Mouse (Mus musculus): ENCODE measurements at regions not wholly inside any gene's neighbourhood (a gene's known extent, or its start where the extent isn't known, plus 50 kb on each side); places are given as distances from the start of the nearest gene placed in this dataset.

DNA sequence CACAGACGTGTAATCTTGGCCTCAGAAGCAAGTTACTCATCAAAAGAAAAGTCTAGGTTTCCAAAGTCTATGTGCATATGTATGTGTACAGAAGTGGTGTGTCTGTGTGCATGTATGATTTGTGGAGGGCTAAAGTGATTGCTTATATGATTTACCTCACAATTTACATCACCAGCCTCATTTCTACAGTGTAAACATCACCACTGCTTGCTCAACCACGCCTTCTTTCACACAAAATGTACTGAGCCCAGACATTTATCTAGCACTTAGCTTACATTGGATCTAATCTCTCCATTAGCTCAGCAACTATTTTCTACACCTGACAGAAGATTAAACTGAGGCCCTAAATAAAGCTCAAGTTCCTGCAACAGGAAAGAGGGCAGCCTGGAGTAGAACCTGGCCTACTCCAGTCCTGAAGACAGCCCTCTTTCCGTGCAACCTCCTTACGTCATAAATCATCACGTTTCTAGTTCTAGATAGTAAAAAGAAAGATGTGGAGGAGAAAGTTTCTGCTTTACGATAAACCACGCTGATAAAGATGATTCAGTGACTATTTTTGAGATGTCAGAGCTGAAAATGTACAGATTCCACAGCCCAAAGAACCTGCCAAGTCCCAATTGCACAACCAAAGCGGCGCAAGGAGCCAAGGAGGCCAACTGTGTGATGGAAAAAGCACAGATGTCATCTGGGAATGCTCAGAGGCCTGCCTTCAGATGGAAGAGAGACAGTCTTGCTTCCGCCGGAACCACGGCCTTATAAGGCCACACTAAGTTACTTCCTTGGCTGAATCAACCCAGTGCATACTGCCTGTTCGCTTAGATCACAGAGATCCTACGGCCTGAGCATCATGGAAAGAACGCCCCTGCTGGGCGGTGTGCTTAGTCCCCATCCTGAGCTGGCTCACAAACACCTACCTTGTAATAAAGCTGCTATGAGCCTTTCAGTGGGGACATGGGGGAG, 72.5 kb upstream of the Thbs1 start:
- Histone ChIP-seq H3K4me3 (ENCODE audit: insufficient read depth, poor library complexity, severe bottlenecking) (no peak overlapping the region), H3K36me3 (ENCODE audit: control insufficient read depth, insufficient read depth) (no peaks in the 10 kb centered on the region), H3ac (ENCODE audit: control insufficient read depth, insufficient read length, low read depth) (no peak overlapping the region), H3K79me3 (ENCODE audit: low read depth) (no peaks in the 10 kb centered on the region), H3K27me3 (ENCODE audit: control insufficient read depth, insufficient read depth, insufficient read length) (no peaks in the 10 kb centered on the region), H3K79me2 (ENCODE audit: control insufficient read depth, insufficient read depth) (no peaks in the 10 kb centered on the region)
- TF ChIP-seq USF1 (IDR thresholded peaks at IDR 0.05; ENCODE audit: low read depth) (no peak), CEBPB (IDR thresholded peaks at IDR 0.05; ENCODE audit: low read depth) (peak; percentile 30)

- H3K79me2 ChIP-seq (ENCODE audit: control insufficient read depth, insufficient read depth) = no peaks in the 10 kb centered on the region
- no peaks in the 10 kb centered on the region for H3K79me3 ChIP-seq (ENCODE audit: low read depth)
- H3K4me3 ChIP-seq (ENCODE audit: insufficient read depth, poor library complexity, severe bottlenecking) = no peak overlapping the region
- TF ChIP-seq CEBPB (IDR thresholded peaks at IDR 0.05; ENCODE audit: low read depth) (no peak), CTCF (IDR thresholded peaks at IDR 0.05; ENCODE audit: control insufficient read depth, insufficient read depth, insufficient read length) (no peak), USF1 (IDR thresholded peaks at IDR 0.05; ENCODE audit: low read depth) (no peak), MYOD1 (IDR thresholded peaks at IDR 0.05; ENCODE audit: control insufficient read depth, insufficient read length, low read depth) (no peak), FOSL1 (IDR thresholded peaks at IDR 0.05; ENCODE audit: insufficient read depth, low read length, poor library complexity, severe bottlenecking) (no peak), MAX (IDR thresholded peaks at IDR 0.05) (no peak), MYOG (IDR thresholded peaks at IDR 0.05; ENCODE audit: control insufficient read depth, extremely low read depth, insufficient read length) (no peak)
- H3K27me3 ChIP-seq (ENCODE audit: control insufficient read depth, insufficient read depth, insufficient read length) = no peaks in the 10 kb centered on the region
- no peak overlapping the region for H3ac ChIP-seq (ENCODE audit: control insufficient read depth, insufficient read length, low read depth)
- H3K36me3 ChIP-seq (ENCODE audit: control insufficient read depth, insufficient read depth) = no peaks in the 10 kb centered on the region
Observed at GRCm38 (mm10) chr2:118039819-118040206, 71.9 kb upstream of the Thbs1 start.

DNA sequence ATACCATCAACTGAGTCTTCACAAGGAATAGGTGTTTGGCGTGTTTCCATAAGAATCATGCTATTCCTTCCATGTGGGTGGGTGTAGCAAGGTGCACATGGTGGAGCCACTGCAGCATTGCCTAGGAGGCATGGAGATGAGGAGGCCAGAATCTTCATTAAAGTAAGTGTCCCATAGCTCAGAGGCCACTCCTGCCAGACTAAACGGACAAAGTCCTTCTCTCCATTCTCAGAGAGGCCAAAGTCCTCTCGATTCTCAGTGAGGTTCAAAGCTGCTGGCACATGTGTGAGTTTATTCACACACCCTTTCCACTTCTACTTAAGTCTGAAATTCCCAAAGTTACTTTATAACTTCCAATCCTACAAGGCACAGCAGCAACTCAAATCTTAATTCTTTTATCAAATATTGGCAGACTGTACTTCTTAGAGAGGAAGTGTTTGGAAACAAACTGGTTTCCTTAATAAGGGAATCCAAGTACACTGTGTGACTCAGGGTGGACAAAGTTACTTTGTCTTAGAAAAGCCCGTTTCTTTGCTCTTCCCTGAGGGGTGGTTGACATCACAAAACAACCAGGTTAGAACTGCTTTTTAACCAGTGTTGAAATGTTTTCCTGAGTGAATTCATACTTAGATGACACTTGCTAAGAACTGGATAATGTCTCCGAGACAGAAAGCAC, 69.2 kb upstream of the Thbs1 start:
- H3K27me3 ChIP-seq (ENCODE audit: control insufficient read depth, insufficient read depth, insufficient read length) = no peaks in the 10 kb centered on the region
- no peak for TF ChIP-seq MYOD1 (IDR thresholded peaks at IDR 0.05; ENCODE audit: control insufficient read depth, insufficient read length, low read depth)
- TF ChIP-seq CTCF (IDR thresholded peaks at IDR 0.05; ENCODE audit: control insufficient read depth, insufficient read depth, insufficient read length) = no peak
- TF ChIP-seq USF1 (IDR thresholded peaks at IDR 0.05; ENCODE audit: low read depth) = no peak
- no peak for TF ChIP-seq MYOG (IDR thresholded peaks at IDR 0.05; ENCODE audit: control insufficient read depth, extremely low read depth, insufficient read length)
- TF ChIP-seq MAX (IDR thresholded peaks at IDR 0.05) = no peak
- no peak for TF ChIP-seq FOSL1 (IDR thresholded peaks at IDR 0.05; ENCODE audit: insufficient read depth, low read length, poor library complexity, severe bottlenecking)
- TF ChIP-seq CEBPB (IDR thresholded peaks at IDR 0.05; ENCODE audit: low read depth) = no peak
- no peaks in the 10 kb centered on the region for H3K36me3 ChIP-seq (ENCODE audit: control insufficient read depth, insufficient read depth)
- no peaks in the 10 kb centered on the region for H3K79me3 ChIP-seq (ENCODE audit: low read depth)
- H3K79me2 ChIP-seq (ENCODE audit: control insufficient read depth, insufficient read depth) = no peaks in the 10 kb centered on the region
- no peak overlapping the region for H3K4me3 ChIP-seq (ENCODE audit: insufficient read depth, poor library complexity, severe bottlenecking)
- H3ac ChIP-seq (ENCODE audit: control insufficient read depth, insufficient read length, low read depth) = no peak overlapping the region

DNA sequence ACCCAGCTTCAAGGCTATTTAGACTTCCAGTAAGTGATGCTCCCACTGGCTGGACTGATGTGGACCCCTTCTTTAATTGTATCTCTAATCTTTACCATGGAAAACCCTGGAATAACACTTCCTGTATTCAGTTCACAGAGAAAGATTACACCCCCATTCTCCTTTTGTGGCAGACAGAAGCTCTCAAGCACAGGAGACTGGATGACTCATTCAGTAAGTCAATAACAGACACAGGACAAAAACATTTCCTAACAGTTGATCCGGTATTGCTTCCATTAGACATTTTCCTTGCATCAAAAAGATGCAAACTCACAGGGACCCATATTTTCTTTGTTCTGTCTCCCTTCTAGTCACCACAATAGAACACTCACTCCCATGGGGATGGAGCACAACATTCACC, 67.0 kb upstream of the Thbs1 start:
- Histone ChIP-seq H3K36me3 (ENCODE audit: control insufficient read depth, insufficient read depth) (no peaks in the 10 kb centered on the region), H3K79me3 (ENCODE audit: low read depth) (no peaks in the 10 kb centered on the region), H3K79me2 (ENCODE audit: control insufficient read depth, insufficient read depth) (no peaks in the 10 kb centered on the region), H3K4me3 (ENCODE audit: insufficient read depth, poor library complexity, severe bottlenecking) (no peak overlapping the region), H3K27me3 (ENCODE audit: control insufficient read depth, insufficient read depth, insufficient read length) (no peaks in the 10 kb centered on the region), H3ac (ENCODE audit: control insufficient read depth, insufficient read length, low read depth) (no peak overlapping the region)
- TF ChIP-seq USF1 (IDR thresholded peaks at IDR 0.05; ENCODE audit: low read depth) (no peak), FOSL1 (IDR thresholded peaks at IDR 0.05; ENCODE audit: insufficient read depth, low read length, poor library complexity, severe bottlenecking) (no peak), MAX (IDR thresholded peaks at IDR 0.05) (no peak), CEBPB (IDR thresholded peaks at IDR 0.05; ENCODE audit: low read depth) (no peak), MYOD1 (IDR thresholded peaks at IDR 0.05; ENCODE audit: control insufficient read depth, insufficient read length, low read depth) (no peak)

DNA sequence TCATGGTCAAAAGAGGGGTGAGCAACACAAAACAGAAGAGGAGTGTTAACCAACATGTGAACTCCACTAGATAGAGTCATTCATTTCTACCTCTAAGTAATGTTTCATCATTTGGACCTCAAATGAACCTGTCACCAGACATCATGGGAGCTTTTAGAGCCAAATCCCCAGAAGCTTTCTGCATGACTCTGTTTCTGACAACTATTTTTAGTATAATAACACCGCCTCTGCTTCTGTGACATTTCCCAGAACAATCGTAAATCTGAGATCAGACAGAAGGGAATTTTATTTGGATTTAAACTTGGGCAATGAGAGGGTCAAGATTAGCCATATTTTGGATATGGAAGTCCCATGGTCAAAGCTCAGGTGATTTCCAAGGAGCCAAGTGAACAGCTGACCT, 61.4 kb upstream of the Thbs1 start:
- H3K79me2 ChIP-seq (ENCODE audit: control insufficient read depth, insufficient read depth) = no peaks in the 10 kb centered on the region
- no peaks in the 10 kb centered on the region for H3K79me3 ChIP-seq (ENCODE audit: low read depth)
- TF ChIP-seq MYOD1 (IDR thresholded peaks at IDR 0.05; ENCODE audit: control insufficient read depth, insufficient read length, low read depth) = no peak
- TF ChIP-seq CTCF (IDR thresholded peaks at IDR 0.05; ENCODE audit: control insufficient read depth, insufficient read depth, insufficient read length) = no peak
- TF ChIP-seq CEBPB (IDR thresholded peaks at IDR 0.05; ENCODE audit: low read depth) = no peak
- TF ChIP-seq MAX (IDR thresholded peaks at IDR 0.05) = no peak
- no peak for TF ChIP-seq MYOG (IDR thresholded peaks at IDR 0.05; ENCODE audit: control insufficient read depth, extremely low read depth, insufficient read length)
- no peak for TF ChIP-seq FOSL1 (IDR thresholded peaks at IDR 0.05; ENCODE audit: insufficient read depth, low read length, poor library complexity, severe bottlenecking)
- TF ChIP-seq USF1 (IDR thresholded peaks at IDR 0.05; ENCODE audit: low read depth) = no peak
- H3K36me3 ChIP-seq (ENCODE audit: control insufficient read depth, insufficient read depth) = no peaks in the 10 kb centered on the region
- no peak overlapping the region for H3ac ChIP-seq (ENCODE audit: control insufficient read depth, insufficient read length, low read depth)
- no peaks in the 10 kb centered on the region for H3K27me3 ChIP-seq (ENCODE audit: control insufficient read depth, insufficient read depth, insufficient read length)
- H3K4me3 ChIP-seq (ENCODE audit: insufficient read depth, poor library complexity, severe bottlenecking) = no peak overlapping the region

Data from C2C12 (cell line).